Mouse (Mus musculus): ENCODE data around the gene Irf5.

- TF ChIP-seq CTCF (IDR thresholded peaks at IDR 0.05; ENCODE audit: low read depth) (no peak), EP300 (optimal IDR thresholded peaks at IDR 0.05) (no peak)
Measured at GRCm38 (mm10) chr6:29530050-29530449, 3.6 kb downstream of the Irf5 start.
